Mouse (Mus musculus) c-Kit-positive CD71-positive TER-119-positive erythroid progenitor cells, embryonic 14.5 days (primary cell): ENCODE measurements at regions not wholly inside any gene's neighbourhood (a gene's known extent, or its start where the extent isn't known, plus 50 kb on each side); places are given as distances from the start of the nearest gene placed in this dataset.

Experiments
- DNase-seq: peaks from one replicate; pipeline ENCODE4 v3.0.0-alpha.2; 2013; ENCODE audit warnings: low spot score

DNA sequence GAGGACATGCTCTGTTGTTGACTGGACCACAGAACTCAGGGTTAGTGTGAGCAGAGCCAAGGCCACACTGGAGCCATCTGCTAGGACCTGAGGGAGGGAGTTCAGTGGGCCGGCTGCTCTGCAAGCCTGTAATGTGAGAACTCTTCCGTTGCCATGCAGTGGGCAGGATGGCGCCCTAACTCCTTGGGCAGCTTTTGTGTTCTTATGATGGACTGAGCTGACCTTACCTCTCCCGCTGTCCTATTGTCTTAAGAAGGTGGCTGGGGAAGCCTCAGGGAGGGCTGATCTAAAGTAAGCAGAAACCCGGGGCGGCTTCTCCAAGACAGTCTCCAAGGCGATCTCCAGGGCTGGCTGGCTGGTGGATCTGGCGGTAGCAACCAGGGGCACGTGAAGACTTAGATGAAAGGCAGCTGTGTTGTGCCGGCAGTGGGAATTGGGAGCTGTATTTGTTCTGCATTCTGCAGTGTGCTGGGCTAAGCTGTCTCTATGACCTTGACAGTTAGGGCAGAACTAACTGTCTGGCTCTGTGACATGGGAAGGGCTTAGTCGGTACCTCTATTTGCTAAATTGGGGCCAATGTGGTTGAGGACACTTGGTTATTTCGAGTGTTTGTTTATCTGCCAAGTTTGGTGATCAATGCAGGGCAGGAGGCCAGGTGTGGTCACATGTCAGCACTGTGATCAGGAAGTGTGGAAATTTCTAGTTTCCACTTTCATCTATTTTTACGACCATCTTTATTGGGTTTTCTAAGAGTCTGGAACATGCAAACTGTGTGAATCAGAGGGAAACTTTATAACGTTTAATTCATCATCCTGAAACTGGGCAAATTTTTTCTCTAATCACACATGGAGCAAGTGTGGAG, 843.1 kb upstream of the Car8 start:
- DNase-seq, result no peak

DNA sequence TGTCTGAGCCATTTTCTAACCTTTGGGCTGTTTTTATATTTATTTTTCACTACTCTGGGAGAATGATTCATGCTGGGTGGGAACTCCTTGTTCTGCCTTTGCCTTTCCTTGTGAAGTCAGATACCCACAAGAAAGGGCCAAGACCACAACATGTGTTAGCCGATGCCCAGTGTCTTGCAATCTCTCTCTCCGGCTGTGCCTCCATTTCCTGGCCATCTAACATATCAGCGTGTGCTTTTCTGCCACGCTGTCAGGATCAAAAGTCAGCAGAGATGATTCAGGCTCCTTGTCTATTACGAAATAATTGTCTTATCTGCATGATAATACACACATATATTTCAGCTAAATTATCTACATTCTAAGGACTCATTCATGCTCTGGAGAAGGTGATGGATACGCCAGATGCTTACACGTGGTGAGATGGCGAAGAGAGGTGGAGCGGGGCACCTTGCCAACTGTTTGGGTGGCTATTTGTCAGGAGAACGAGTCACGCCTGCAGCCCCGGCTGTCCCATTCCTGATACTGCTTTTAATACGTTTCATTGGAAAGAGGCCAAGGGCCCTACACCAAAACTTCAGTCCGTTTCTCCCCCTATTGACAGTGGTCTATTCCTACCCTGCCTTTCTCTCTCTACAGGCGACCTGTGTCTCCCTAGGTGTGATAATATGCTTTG, 842.1 kb upstream of the Car8 start:
- DNase-seq, result no peak

DNA sequence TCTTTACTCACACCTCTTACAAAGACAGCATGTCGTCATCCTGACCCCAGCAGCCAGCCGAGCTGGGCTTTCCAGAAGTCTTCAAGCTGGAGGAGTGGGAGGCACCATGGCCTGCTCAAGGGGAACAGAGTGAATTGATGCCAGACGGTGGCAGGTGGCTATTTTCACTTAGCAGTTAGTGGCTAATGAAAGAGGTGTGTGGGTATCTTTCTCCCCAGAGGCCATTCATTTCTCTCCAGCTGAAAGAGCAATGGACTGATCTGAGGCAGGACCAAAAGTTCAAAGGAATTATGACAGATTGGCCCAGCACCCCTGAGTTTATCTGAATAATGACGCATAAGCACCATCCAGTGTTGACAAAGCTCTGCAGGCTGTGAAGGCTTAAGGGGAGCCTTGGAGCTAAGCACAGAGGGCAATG, 841.0 kb upstream of the Car8 start:
- DNase-seq, result no peak

DNA sequence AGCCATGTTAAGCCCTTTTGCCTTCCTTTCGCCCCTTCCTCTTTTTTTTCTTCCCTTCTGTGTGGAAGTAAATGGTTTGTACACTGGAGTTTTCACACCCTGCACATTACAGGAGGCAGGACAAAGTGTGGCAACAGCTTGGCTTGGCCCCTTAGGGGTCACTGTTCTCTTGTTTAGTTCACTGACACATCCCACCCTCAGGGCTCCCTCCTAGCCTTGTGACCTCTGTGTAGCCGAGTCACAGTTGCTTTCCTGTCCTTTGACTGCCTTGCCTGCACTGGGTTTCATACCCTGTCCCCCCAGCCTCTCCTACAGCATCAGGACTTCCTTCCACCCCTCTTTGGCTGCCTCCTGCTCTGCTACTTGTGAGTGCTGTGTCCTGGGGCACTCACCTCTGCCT, 835.6 kb upstream of the Car8 start:
- DNase-seq, result no peak

DNA sequence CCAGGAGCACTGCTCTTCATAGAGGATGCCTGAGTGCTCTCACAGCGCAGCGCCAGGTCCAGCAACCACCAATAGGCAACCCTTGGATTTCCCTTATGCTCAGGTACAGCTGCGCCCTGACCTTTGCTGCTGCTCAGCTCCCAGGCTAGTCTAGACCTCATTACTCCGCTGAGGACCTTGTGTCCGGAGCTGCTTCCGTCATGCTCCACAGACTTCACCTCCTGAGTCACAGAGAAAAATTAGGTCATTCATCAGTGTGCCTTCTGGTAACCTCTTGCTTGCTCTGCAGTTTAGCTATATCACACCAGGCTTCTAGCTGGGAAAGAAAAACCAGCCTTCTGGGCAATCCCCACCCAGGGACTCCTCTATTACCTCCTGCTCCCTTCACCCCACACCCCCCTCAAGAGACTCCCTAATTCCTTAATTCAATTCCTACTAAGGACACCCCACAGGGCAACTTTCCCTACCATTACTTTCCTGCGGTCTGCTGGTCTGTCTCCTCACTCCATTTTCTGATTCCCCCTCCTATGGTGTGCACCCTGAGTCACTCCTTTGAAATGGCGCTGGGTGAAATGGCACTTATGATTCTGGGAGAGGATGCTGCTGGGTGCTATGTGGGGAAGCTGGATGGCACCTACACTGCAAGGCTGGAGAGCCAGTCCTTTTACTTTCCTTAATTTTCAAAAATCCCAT, 835.0 kb upstream of the Car8 start:
- DNase-seq, result no peak

DNA sequence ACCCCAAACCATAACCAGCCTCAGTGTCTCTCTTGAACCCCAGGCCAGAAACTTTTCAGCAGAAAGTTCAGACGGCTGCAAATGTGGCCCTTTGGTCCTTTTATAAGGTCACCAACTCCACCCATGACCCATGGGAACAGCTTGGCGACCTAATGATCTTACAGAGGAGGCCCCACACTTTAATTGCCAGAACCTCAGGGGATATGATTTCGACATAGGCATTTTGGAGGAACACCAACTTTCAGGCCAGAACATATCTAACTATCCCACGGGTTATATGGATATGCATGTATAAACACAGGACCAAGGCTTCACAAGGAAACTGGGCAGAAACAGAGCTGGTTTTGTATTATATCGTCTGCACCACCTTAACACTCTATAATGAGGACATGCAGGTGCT, 833.5 kb upstream of the Car8 start:
- DNase-seq, result no peak

DNA sequence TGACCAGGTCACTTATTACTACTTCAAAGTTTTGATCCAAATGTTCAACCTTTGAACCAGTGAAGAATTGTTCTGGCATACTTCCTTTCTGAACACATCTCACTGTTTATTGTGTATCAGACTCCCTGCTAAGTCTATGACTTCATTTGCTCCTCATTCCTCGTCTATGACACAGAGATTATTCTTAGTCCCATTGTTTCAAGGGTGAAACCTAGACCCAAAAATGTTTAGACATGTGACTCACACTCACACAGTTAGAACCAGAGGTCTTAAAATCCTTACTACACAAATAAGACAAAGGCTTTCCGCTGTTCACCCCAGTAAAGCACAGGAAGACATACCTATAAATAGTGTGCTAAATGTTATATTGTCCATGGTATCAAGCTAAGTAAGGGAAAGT, 829.0 kb upstream of the Car8 start:
- DNase-seq, result no peak

DNA sequence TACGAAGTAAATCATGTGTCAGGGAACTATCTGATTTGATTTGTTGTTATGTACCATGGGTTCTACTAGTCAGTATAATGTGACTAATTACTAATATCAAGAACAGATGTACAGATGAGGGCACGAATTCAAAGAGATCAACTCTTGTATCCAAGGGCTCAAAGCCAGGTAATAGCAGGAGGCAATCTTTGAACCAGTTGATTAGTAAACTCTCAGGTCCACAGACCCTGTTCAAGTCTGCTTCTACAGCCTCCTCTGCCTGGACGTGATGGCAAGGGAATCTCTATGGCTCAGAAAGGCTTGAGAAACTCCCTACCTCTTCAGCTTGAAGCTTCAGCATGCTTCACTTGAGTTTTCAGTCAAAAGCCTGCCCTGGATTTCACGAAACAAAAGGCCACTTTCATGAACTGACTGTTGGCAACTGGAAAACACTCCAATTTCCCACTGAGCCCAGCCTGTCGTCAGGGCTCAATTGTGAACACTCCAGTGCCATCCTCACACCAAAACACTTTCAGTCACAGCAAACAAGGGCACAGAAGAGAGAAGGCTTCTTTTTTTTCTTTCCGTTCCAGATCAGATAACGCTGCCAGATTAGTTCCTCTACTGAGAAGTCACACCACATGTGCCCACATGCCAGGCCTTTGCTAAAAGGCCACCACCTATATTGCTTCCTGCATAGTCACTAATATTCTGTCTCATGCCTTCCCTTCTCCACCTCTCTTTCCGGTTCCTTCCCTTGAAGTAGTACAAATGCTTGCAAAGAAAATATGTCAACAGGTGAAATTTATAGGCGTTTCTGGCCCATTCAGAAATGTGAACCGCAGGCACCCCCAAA, 827.4 kb upstream of the Car8 start:
- no peak for DNase-seq

DNA sequence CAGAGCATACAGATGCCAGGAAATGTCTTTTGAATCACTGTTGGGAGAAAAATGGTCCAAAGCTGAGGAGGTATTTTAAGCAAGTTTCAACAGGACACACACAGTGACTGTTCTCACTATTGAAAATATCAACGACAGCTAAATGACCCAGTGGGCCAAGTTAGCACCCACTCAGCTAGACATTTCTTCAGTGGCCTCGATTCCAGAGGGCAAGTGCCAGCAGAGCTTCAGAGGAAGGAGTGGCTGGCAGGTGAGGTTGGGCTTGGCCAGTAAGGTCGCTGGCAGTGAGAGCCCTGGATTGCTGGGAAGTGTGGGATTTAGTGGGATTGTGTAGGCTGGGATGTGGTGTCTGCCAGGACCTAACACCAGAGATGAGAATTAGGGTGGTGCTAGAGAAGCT, 823.1 kb upstream of the Car8 start:
- DNase-seq, result no peak

DNA sequence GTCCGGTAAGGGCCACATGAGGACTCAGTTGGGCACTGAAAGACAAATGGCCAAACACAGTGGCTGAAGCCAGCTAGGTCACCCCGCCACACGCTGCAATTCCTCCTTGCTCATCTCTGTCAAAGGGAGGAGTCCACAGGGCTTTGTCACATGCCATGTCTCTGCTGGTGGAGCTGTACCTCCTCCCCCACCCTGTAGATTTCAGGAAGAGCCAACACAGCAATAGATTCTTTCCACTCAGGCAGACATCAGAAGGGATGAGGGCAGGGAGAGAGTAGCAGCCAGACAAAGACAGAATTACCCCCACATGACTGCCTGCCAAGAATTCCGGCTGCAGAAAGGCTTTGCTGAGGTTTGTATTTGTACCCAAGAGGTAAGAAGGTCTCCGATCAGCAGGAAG, 821.4 kb upstream of the Car8 start:
- DNase-seq, result no peak

DNA sequence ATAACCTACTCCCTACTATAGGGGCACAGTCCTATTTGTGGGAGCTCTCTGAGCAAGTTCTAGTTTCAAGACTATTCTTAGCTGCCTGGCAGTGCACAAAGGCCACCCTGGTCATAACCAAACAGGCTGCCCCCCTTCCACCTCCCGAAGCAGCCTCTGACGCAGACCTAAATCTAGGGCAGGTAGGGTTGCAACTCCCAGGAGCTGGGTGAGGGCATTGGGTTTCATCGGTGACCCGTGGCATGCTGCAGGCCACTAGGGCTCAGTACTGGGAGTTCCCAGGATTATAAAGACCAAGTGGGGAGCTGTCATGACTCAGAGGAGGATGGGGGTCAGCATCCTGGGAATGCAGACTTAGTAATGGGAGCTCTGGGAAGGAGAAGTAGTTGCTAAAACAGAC, 818.8 kb upstream of the Car8 start:
- no peak for DNase-seq

DNA sequence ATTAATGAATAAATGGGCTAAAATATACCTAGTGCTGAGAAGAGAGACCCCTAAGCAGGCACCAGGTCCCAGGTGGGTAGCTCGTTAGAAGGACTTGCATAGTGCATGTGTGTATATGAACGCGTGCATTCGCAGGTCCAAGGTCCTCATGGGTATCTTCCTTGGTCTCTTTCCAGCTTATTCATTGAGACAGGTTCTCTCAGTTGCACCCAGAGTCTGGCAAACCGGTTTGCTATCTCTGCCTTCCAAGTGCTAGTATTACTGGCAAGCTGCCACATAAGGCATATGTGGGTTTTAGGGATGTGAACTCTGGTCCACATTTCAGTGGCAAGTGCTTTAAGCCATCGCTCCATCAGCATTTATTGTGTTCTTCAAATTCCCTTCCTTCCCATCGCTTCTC, 818.3 kb upstream of the Car8 start:
- no peak for DNase-seq

DNA sequence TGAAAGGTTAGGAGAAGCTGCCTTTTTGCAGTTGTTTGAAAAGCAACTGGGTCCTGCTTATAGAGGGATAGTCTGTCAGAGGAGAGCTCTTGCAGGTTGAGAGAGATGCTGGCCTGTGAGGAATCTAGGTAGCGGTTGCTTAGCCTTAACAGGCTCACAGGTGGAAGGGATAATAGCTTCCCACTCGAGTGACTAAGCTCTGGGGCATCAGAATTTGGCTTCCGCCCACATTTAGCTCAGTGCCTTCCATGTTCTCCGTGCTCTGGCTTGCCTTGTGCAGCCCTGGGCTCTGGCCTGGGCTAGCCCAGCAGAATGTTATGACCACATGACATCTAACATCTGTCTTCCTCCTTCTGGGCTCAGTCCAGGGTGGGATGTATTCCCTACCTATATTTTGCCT, 817.0 kb upstream of the Car8 start:
- DNase-seq, result no peak

DNA sequence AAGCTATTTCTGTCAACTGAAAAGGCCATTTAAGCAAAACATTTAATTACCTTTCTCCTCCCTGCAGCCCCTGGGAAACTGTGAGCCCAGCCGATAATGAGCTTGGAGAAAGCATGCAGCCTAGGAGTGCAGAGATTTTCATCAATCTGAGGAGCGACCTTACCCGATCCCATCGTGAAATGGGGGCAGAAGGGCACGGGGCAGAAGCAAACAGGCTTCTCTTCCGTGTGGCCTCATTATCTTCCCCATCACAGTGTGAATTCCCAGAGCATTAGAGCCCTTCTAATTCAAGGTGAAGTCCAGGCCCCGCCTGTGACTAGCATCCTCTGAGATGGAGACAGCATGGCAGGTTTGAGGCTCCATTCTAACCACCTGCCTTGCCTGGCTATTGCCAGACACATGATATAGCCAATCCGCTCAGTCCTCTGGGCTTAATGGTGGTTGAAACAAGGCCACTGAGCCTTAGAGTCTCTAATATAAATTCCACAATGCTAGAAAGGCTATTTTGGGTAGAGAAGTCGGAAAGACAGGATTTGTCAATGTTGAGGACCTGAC, 816.5 kb upstream of the Car8 start:
- no peak for DNase-seq

DNA sequence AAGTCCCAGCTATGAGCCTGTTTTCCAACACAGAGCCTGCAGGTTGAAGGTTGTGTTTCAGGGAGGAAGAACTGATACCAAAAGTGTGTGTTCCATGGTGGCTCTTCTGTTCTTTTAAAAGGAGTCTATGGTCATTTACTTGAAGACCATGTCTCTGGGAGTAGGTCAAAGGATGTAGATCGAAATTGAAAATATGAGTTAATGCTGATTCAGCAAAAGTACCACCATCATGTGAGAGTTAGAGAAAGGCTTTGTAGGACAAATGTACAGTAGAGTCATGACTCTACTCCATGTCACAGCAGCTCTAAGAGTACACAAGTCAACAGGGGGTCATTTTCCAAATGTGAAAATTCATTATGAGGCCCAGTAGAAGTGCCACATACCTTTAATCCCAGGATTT, 810.0 kb upstream of the Car8 start:
- DNase-seq, result no peak

DNA sequence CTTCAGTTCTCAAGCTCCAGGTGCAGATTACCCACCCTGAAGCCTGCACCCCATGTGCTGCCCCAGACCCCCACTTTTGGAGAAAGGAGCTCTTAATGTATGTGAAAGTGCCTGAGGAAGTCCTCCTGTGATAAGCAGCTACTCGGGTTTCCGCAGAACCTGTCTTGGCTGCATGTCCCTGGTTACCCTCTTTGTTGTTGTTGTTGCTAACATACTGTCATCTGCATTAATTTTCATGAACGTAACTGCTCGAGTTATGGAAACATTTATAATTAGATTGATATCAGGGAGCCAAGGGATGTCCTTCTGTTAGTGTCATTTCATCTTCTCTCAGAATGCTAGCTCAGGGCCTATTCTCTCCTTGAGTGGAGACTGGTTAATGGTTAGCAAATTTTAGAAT, 808.3 kb upstream of the Car8 start:
- no peak for DNase-seq

DNA sequence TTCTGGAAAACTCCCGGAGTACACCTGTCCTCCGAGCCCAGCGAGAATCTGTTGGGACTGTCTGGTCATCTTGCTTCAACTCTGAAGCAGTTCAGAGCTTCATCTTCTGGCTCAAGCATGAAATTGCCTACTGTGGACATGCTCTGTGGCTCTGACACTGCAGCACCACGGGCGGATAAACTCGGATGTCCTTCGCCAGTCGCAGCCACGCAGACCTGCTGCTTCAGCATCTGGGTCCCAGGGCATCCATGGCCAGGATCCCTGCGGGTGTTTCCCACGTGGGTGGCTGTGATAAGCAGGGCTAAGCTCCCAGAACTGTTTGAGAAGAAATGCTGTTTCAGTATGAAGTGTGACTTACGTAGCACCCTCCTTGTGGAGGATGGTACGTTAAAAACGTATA, 807.6 kb upstream of the Car8 start:
- no peak for DNase-seq

DNA sequence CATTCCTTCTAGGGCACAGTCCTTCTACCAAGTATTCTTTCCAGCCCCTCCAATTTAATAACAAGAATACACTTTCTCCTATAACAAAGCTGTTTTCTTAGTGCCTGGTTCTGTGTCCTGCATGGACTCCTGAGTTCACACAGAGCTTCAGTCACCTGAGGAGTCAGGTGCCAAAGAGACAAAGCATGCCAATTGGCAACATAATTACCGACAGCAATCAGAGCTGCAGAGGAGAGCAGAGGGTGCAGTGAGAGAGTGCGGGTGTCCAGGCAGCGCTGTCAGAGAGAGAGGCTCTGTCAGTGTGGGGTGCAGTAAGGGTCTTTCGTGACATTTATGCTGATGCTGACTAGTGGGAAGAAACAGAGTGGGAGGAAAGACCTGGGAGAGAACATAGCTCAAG, 807.2 kb upstream of the Car8 start:
- DNase-seq, result no peak

DNA sequence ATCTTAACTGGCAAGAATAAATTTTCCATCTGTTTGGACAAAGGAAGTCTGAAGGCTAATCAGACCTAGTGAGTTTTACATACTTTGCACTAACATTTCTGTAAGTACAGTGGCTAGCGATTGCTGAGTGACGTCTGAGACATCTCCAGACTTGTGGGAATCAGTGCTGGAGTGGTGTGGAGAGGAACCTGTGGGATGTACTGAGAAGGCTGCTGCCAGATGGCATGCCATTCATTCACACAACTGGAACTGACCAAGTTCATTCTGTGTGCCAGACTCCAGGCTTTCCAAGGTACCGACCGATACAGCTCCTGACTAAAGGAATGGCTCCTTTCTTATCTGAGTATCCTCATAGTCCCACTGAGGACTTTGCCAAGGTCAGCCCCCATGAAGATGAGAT, 797.2 kb upstream of the Car8 start:
- DNase-seq, result no peak

DNA sequence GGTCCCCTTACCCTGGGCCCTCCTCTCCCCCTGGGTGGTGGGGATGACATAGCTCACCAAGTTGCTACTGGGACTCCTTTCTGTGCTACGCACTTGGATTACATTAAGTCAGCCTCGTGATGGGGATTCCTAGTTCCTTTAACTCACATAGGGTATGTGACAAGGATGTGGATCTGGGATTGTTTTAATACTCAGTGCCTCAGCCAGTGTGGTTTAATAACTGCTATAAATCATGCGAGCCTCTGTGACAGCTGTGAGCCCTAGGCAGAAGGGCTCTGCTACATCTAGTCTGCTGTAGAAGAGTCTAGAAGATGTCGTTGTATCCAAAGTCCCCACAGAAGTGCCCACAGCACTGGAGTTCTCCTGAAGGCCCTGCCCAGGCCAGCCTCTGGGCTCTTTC, 796.5 kb upstream of the Car8 start:
- DNase-seq, result no peak

DNA sequence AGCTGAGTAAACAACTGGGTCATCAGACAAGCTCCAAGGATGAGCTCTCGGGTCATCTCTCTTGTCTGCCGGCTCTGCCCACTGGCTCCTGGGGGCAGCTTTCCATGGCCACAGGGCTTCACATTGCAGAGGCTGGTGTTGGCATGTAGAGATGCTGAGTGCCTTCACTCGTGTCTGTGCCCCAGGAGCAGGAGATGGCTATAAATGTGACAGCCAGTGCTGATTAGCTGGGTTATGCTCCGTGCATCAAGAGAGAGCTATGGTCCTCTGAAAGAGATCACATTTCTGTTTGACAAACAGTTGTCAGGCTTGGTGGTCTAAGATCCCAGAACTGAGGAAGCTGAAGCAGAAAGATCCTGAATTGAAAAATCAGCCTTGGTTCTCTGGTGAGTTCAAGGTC, 795.4 kb upstream of the Car8 start:
- DNase-seq, result no peak

DNA sequence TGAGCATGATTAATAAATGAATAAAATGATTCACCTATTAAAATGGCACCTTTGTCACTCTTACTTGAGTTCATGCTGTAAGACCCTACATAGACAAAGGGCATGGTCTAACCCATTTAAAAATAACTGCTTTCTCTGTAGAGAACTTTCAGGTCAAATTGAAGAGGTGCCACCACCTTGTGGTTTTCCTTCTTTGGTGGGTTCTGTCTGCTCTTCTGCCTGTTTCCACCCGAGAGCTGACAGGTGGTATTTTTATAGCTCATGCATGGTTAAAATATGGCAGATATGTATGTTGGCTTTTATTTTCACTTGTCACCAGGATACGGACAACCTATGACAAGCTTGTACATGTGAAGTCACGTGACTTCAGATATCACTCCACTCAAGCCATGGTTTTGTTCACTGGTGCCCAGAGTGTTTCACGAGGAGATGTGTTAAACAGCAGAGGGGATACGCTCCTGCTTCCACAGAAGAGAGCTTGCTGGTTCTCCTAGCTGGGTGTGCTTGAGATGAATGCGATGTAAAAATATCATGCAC, 794.3 kb upstream of the Car8 start:
- no peak for DNase-seq
